Mouse (Mus musculus) stomach, postnatal 0 days (tissue): ENCODE measurements around the gene Pgm2l1.

Source experiments
- CTCF ChIP-seq: IDR thresholded peaks from 2 replicates; pipeline ENCODE4 v1.5.1; 2016; ENCODE audit warnings: antibody characterized with exemption, low read depth, mild to moderate bottlenecking, moderate library complexity
- EP300 ChIP-seq: optimal IDR thresholded peaks from 2 replicates; pipeline ENCODE3; 2016; ENCODE audit warnings: antibody characterized with exemption

DNA sequence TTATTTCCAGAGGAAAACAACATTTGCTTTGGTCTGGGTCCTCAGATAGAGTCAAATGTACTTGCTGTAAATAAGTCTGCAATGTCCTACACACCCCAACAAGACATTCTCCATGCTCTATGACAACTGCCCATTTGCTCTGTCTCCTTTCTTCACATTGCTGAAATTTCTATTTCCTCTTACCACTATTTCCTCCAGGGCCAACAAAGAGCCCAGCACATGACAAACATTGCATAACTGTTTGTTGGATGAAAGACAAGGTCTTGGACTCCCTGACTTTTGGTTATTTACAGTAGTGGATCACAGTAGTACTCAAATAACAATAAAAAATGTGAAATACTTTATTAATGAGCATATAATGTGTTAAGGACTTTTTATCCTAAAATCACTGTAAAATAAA is 19.3 kb upstream of the Pgm2l1 start:
- no peak for TF ChIP-seq EP300
- TF ChIP-seq CTCF, result no peak
